Comparison of ENCODE assay signal across 8 mouse cellular contexts in genomic region chr7:80628708-80629183, GRCm38 (mm10). TPM values are rescaled to one million over a fixed set of nuclear protein-coding genes. Genes with fewer than 3 reads are reported as not detected.
DNase-seq lines count a peak whose midpoint lies in the region; ATAC-seq lines count a peak whose summit lies in the region.

No protein-coding gene starts in this region.

- H3K4me3 ChIP-seq in erythroblast, embryonic 14.5 days (replicated peaks), result peak overlapping the region; percentile 0

- no peaks in the 10 kb centered on the region for H3K36me3 ChIP-seq in erythroblast, embryonic 14.5 days (ENCODE audit: control insufficient read depth)

- ATAC-seq in hematopoietic stem cell, adult 5-6 weeks (replicated peaks in 1 of 2; ENCODE audit: insufficient read depth in 1 of 2, low FRiP score in 2 of 2, low TSS enrichment in 1 of 2, low read depth in 1 of 2, poor library complexity in 2 of 2, severe bottlenecking in 2 of 2), result peak; percentile 74 to 81

- no peaks in the 10 kb centered on the region for H3K27me3 ChIP-seq in erythroblast, embryonic 14.5 days (ENCODE audit: control insufficient read depth)

- peak; percentile 65 for DNase-seq in layer of hippocampus, adult 11-12 months (ENCODE audit: low spot score)
- no peak for DNase-seq in layer of hippocampus, postnatal 25 days (ENCODE audit: extremely low spot score in 1 of 2, low spot score in 1 of 2)
- DNase-seq in adipocyte (ENCODE audit: low spot score), result peak; percentile 62
- DNase-seq in left cerebral cortex, postnatal 10 days (ENCODE audit: extremely low spot score in 1 of 2, low spot score in 2 of 2), result peak; percentile 38 to 78
- DNase-seq in lung, postnatal 4 days, result peak; percentile 85 to 89
- DNase-seq in telencephalon, adult 2 months (ENCODE audit: low read depth, low spot score), result peak; percentile 58

- intact Hi-C loops in left cerebral cortex, postnatal 10 days (cut with DNase I), result no loop called here

- no peaks in the 10 kb centered on the region for H3K9me3 ChIP-seq in erythroblast, embryonic 14.5 days (ENCODE audit: control insufficient read depth, low read length)

- peaks cover 22% of the 10 kb centered on the region for H3K4me1 ChIP-seq in erythroblast, embryonic 14.5 days (ENCODE audit: control insufficient read depth)

RNA-seq across cellular contexts. Expression of gene Crtc3, which starts 59.9 kb away (rescaled TPM):
- 10 to 100 TPM; 15.5 to 24.9 TPM for total RNA-seq in layer of hippocampus, postnatal 25 days (2021)
- polyA plus RNA-seq in erythroblast, embryonic 14.5 days (2012), result 0.72 and 0.78 TPM in 2 replicates
- total RNA-seq in hematopoietic stem cell, adult 5-6 weeks (2017), result 10.6 and 15.1 TPM in 2 replicates
- 10 to 100 TPM; 16.8 to 18.9 TPM for total RNA-seq in left cerebral cortex, postnatal 10 days (2021)

Comparison
In these comparisons a context has a peak if more than half of its experiments do, and no peak if none do; other contexts are left out.
1. DNase-seq: peak in layer of hippocampus, adult 11-12 months (single experiment), adipocyte (single experiment), left cerebral cortex, postnatal 10 days (2 of 2), lung, postnatal 4 days (2 of 2) and telencephalon, adult 2 months (single experiment); none in layer of hippocampus, postnatal 25 days (0 of 2).